Comparison of ENCODE assay signal across 19 mouse cellular contexts in the genomic region with DNA sequence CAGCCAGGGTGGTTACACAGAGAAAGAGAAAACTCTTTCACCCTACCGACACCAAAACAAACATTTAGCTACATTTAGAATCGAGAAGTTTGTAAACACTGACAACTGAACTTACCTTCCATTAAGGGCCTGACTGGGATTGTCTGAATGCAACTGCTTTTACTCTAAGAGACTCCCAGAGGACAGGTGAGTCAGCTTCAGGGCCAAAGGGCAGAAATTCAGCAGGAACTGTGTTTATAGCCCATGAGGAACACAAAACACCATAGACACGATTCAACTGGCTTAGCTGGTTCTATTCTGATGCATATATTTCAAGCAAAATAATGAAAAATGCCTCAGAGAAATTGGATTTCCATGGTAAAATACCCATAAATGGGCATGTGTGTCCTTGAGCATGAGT. TPM values are rescaled to one million over a fixed set of nuclear protein-coding genes. Genes with fewer than 3 reads are reported as not detected.
DNase-seq lines count a peak whose midpoint lies in the region; ATAC-seq and TF ChIP-seq lines count a peak whose summit lies in the region.
"Had no signal": no experiment of that assay in that cellular context is flagged by ENCODE, and none has a peak within 500 bp of the region (broad histone marks: within the 10 kb centered on the region; RNA-seq: fewer than 3 reads in every experiment).

No protein-coding gene starts in this region.

- H3K36me3 ChIP-seq in liver, postnatal 0 days (replicated peaks; ENCODE audit: insufficient read depth, low read length) = 0 out of 2 replicates have a peak, but pooled peaks cover 4% of the 10 kb centered on the region
- peaks cover 5% of the 10 kb centered on the region for H3K36me3 ChIP-seq in liver, embryonic 11.5 days (ENCODE audit: control insufficient read depth, insufficient read depth, low read length)
- 0 out of 2 replicates have a peak, but pooled peaks cover 3% of the 10 kb centered on the region for H3K36me3 ChIP-seq in small intestine, adult 2 months (ENCODE audit: control insufficient read depth, insufficient read depth, low read length)

- H3K4me3 ChIP-seq in liver, postnatal 0 days (ENCODE audit: low read depth, low read length) = no peak overlapping the region
- H3K4me3 ChIP-seq in liver, embryonic 11.5 days (ENCODE audit: low read depth, low read length) = no peak overlapping the region
- no peak overlapping the region for H3K4me3 ChIP-seq in small intestine, adult 2 months (ENCODE audit: low read depth, low read length)
- H3K4me3 ChIP-seq: embryonic facial prominence, embryonic 10.5 days; heart, embryonic 13.5 days; hindbrain, embryonic 12.5 days had no signal

- no peak for TF ChIP-seq CTCF in liver, postnatal 0 days (IDR thresholded peaks at IDR 0.05; ENCODE audit: low read depth)
- TF ChIP-seq CTCF in small intestine, adult 2 months (IDR thresholded peaks at IDR 0.05; ENCODE audit: extremely low read depth, insufficient read length, insufficient replicate concordance, low read depth, low read length) = no peak

- H3K27me3 ChIP-seq in liver, postnatal 0 days (ENCODE audit: insufficient read depth, low read length) = no peaks in the 10 kb centered on the region
- no peaks in the 10 kb centered on the region for H3K27me3 ChIP-seq in liver, embryonic 11.5 days (replicated peaks; ENCODE audit: control insufficient read depth, insufficient read depth, low read length)
- H3K27me3 ChIP-seq in small intestine, adult 2 months (ENCODE audit: control insufficient read depth, insufficient read depth, low read length) = no peaks in the 10 kb centered on the region
- H3K27me3 ChIP-seq: heart, embryonic 13.5 days; hindbrain, embryonic 12.5 days had no signal

- no peak overlapping the region for H3K4me2 ChIP-seq in liver, postnatal 0 days (ENCODE audit: low read depth, low read length)
- no peak overlapping the region for H3K4me2 ChIP-seq in liver, embryonic 11.5 days
- H3K4me2 ChIP-seq: heart, embryonic 13.5 days; hindbrain, embryonic 12.5 days had no signal

- DNase-seq in liver, postnatal 0 days = no peak
- DNase-seq in liver, embryonic 11.5 days (ENCODE audit: low spot score) = no peak
- peak; percentile 69 for DNase-seq in NIH3T3 (ENCODE audit: low read depth)
- no peak for DNase-seq in neural tube, embryonic 10.5 days (ENCODE audit: extremely low spot score, low spot score)
- DNase-seq in heart, postnatal 14 days = no peak
- no peak for DNase-seq in thymus, postnatal 36 days
- DNase-seq: adrenal gland, adult 2 months; adrenal gland, postnatal 25 days; cerebellum, adult 2 months; cerebellum, postnatal 10 days; gastrocnemius, postnatal 36 days; heart, adult 11 months; heart, postnatal 4 days had no signal

- H3K27ac ChIP-seq in liver, postnatal 0 days (ENCODE audit: low read depth) = peak overlapping the region; percentile 34; the same call in 1 of the 2 replicates
- no peak overlapping the region for H3K27ac ChIP-seq in liver, embryonic 11.5 days (ENCODE audit: low read depth, low read length)
- H3K27ac ChIP-seq in small intestine, adult 2 months (ENCODE audit: insufficient read depth, low read depth, low read length) = peak overlapping the region; percentile 85
- H3K27ac ChIP-seq: embryonic facial prominence, embryonic 10.5 days; heart, embryonic 13.5 days; hindbrain, embryonic 12.5 days had no signal

- no peak for TF ChIP-seq POLR2A in small intestine, adult 2 months (IDR thresholded peaks at IDR 0.05; ENCODE audit: low read depth, low read length)

- intact Hi-C loops in heart, postnatal 14 days (cut with DNase I) = no loop called here

- peaks cover 39% of the 10 kb centered on the region for H3K4me1 ChIP-seq in liver, postnatal 0 days (ENCODE audit: insufficient read depth)
- H3K4me1 ChIP-seq in liver, embryonic 11.5 days (replicated peaks; ENCODE audit: control insufficient read depth, insufficient read depth, low read length) = peaks cover 30% of the 10 kb centered on the region
- peaks cover 15% of the 10 kb centered on the region for H3K4me1 ChIP-seq in small intestine, adult 2 months (ENCODE audit: control insufficient read depth, insufficient read depth, insufficient read length, low read length)

- no peak overlapping the region for H3K9ac ChIP-seq in liver, postnatal 0 days (replicated peaks)
- no peak overlapping the region for H3K9ac ChIP-seq in liver, embryonic 11.5 days (ENCODE audit: low read depth, low read length)
- H3K9ac ChIP-seq: heart, embryonic 13.5 days; hindbrain, embryonic 12.5 days had no signal

- no peaks in the 10 kb centered on the region for H3K9me3 ChIP-seq in liver, postnatal 0 days (ENCODE audit: low read length)
- H3K9me3 ChIP-seq in liver, embryonic 11.5 days (ENCODE audit: control insufficient read depth, low read length) = no peaks in the 10 kb centered on the region
- H3K9me3 ChIP-seq: embryonic facial prominence, embryonic 10.5 days; heart, embryonic 13.5 days; hindbrain, embryonic 12.5 days had no signal

- no peak for ATAC-seq in liver, postnatal 0 days
- no peak for ATAC-seq in liver, embryonic 11.5 days (replicated peaks; ENCODE audit: low FRiP score)
- ATAC-seq: forebrain, embryonic 14.5 days; hindbrain, embryonic 16.5 days had no signal

- no peak for TF ChIP-seq EP300 in liver, postnatal 0 days (IDR thresholded peaks at IDR 0.05; ENCODE audit: low read depth)

- WGBS in liver, postnatal 0 days (ENCODE audit: insufficient replicate concordance) = 57% methylated on average over 3 of the region's 3 CpGs
- 76% methylated on average over 3 of the region's 3 CpGs for WGBS in liver, embryonic 11.5 days
- 19% methylated on average over 3 of the region's 3 CpGs for WGBS in small intestine, adult 2 months

RNA-seq across cellular contexts. Expression of gene Taf5l, which starts 6.4 kb away (rescaled TPM):
- polyA plus RNA-seq in liver, postnatal 0 days (2015; fragmentation: Nextera tagmentation; extraction: Ambion mirVana) = 15.0 and 15.1 TPM in 2 replicates
- 62.5 and 67.4 TPM in 2 replicates for polyA plus RNA-seq in liver, embryonic 11.5 days (2014; fragmentation: Nextera tagmentation; extraction: Ambion mirVana)
- polyA plus RNA-seq in small intestine, adult 2 months (2012; rRNA removed) = 15.3 and 29.2 TPM in 2 replicates
- total RNA-seq in heart, postnatal 14 days (2021) = 10 to 100 TPM; 18.4 to 19.1 TPM

RNA-seq across cellular contexts. Expression of gene Urb2, which starts 6.6 kb away (rescaled TPM):
- polyA plus RNA-seq in liver, postnatal 0 days (2015; fragmentation: Nextera tagmentation; extraction: Ambion mirVana) = 1.2 TPM in 2 replicates
- 11.0 and 13.7 TPM in 2 replicates for polyA plus RNA-seq in liver, embryonic 11.5 days (2014; fragmentation: Nextera tagmentation; extraction: Ambion mirVana)
- polyA plus RNA-seq in small intestine, adult 2 months (2012; rRNA removed) = 1.4 and 2.5 TPM in 2 replicates
- total RNA-seq in heart, postnatal 14 days (2021) = 1 to 10 TPM; 6.7 to 6.9 TPM

RNA-seq across cellular contexts. Expression of gene Abcb10, which starts 31.8 kb away (rescaled TPM):
- 46.2 and 53.3 TPM in 2 replicates for polyA plus RNA-seq in liver, postnatal 0 days (2015; fragmentation: Nextera tagmentation; extraction: Ambion mirVana)
- 115 and 134 TPM in 2 replicates for polyA plus RNA-seq in liver, embryonic 11.5 days (2014; fragmentation: Nextera tagmentation; extraction: Ambion mirVana)
- 15.3 and 18.2 TPM in 2 replicates for polyA plus RNA-seq in small intestine, adult 2 months (2012; rRNA removed)
- total RNA-seq in heart, postnatal 14 days (2021) = 10 to 100 TPM; 44.8 to 46.5 TPM
